Mouse (Mus musculus) embryonic facial prominence, embryonic 13.5 days (tissue): ENCODE results near the gene Olfr520. TPM values are rescaled to one million over a fixed set of nuclear protein-coding genes. Genes with fewer than 3 reads are reported as not detected.

Source experiments
- ATAC-seq: fragments of 200-750 bp; cut with Nextera tagmentation; 2 replicates; pipeline ENCODE4 v1.8.0; 2017; ENCODE audit warnings: low read depth; ENCODE audit not compliant: insufficient number of reproducible peaks, insufficient read depth, low FRiP score, low TSS enrichment
- H3K27ac ChIP-seq: fragments of 300-500 bp; sonication (generic); 2 replicates; pipeline ENCODE4 v1.5.1; 2015; ENCODE audit warnings: moderate library complexity, mild to moderate bottlenecking, inconsistent platforms
- H3K27me3 ChIP-seq: fragments of 300-500 bp; sonication (generic); 2 replicates; pipeline ENCODE4 v1.6.1; 2015; ENCODE audit warnings: mild to moderate bottlenecking, inconsistent platforms
- H3K36me3 ChIP-seq: fragments of 300-500 bp; sonication (generic); 2 replicates; pipeline ENCODE4 v1.6.1; 2015; ENCODE audit warnings: mild to moderate bottlenecking, inconsistent platforms
- H3K4me1 ChIP-seq: fragments of 300-500 bp; sonication (generic); 2 replicates; pipeline ENCODE4 v1.6.1; 2015; ENCODE audit warnings: inconsistent platforms
- H3K4me2 ChIP-seq: fragments of 300-500 bp; sonication (generic); 2 replicates; pipeline ENCODE4 v1.6.1; 2015; ENCODE audit warnings: moderate library complexity, mild to moderate bottlenecking, inconsistent platforms
- H3K4me3 ChIP-seq: fragments of 300-500 bp; sonication (generic); 2 replicates; pipeline ENCODE4 v1.5.1; 2015; ENCODE audit warnings: mild to moderate bottlenecking, inconsistent platforms
- H3K9ac ChIP-seq: fragments of 300-500 bp; sonication (generic); 2 replicates; pipeline ENCODE4 v1.6.1; 2015; ENCODE audit warnings: mild to moderate bottlenecking, inconsistent platforms
- H3K9me3 ChIP-seq: fragments of 300-500 bp; sonication (generic); 2 replicates; pipeline ENCODE4 v1.6.1; 2016; ENCODE audit warnings: inconsistent platforms
- WGBS: fragments of 180-500 bp; shearing (Covaris S2); methylation state at CpG from one replicate; pipeline ENCODE4 v1.1.7; 2015; ENCODE audit warnings: mixed read lengths; 5-methylcytosine and 5-hydroxymethylcytosine counted together
- polyA plus RNA-seq: library from polyadenylated mRNA; unstranded; fragments of >200 nt; fragmentation: Nextera tagmentation; extraction: Ambion mirVana; gene quantifications from 2 replicates; pipeline ENCODE4 v1.2.1, GENCODE M21; 2015

Olfr520 gene
- polyA plus RNA-seq, 1 experiment from 2014 or later, result not detected

DNA sequence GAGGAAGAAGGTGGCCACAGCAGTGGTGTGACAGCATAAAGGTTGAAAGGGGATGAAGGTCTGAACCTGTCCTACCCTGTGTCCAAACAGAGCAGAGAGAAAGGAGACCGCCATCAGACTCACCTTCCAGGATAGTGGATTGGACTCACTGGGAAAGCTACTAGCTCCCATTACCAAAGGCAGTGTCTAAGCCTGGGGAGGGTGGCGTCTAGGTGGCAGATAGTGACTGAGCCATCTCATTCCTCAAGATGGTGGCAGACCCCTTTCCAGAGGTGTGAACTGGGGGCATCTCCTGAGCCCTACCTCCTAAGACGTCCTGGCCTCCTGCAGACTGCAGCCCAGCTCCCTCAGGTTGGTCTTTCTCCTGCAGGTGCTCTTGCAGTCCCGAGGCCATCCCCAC lies 29.4 kb upstream of the Olfr520 start:
- 81% methylated on average over 4 of the region's 4 CpGs for WGBS
- peaks cover 8% of the 10 kb centered on the region; the same call in 1 of the 2 replicates for H3K4me1 ChIP-seq
- no peak overlapping the region for H3K4me2 ChIP-seq
- no peaks in the 10 kb centered on the region for H3K36me3 ChIP-seq
- no peaks in the 10 kb centered on the region for H3K27me3 ChIP-seq
- no peak overlapping the region for H3K9ac ChIP-seq
- H3K9me3 ChIP-seq, result no peaks in the 10 kb centered on the region
- no peak overlapping the region for H3K27ac ChIP-seq
- no peak for ATAC-seq
- H3K4me3 ChIP-seq, result no peak overlapping the region

DNA sequence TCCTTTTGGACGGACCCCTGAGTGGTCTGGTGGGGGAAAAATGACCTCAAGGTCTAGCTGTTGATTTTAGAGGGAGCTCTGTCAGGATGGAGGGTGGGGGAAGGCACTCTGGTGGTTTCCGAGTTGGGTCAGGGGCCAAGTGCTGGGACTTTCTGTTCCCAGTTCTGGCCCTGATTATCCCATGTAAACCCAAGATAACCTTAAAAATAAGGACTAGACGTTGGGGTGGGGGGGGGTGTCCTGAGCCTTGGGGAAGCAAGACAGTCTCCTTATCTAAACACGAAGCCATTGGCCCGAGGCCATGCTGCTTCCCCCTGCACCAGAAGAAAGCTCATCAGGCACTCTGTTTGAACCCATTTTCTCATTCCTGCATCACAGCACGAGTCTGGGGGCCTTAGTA lies 27.9 kb upstream of the Olfr520 start:
- no peaks in the 10 kb centered on the region for H3K36me3 ChIP-seq
- H3K4me2 ChIP-seq, result no peak overlapping the region
- H3K9me3 ChIP-seq, result no peaks in the 10 kb centered on the region
- no peak overlapping the region for H3K4me3 ChIP-seq
- WGBS, result 26% methylated on average over 6 of the region's 6 CpGs
- ATAC-seq, result no peak
- peaks cover 17% of the 10 kb centered on the region for H3K4me1 ChIP-seq
- no peak overlapping the region for H3K27ac ChIP-seq
- H3K27me3 ChIP-seq, result no peaks in the 10 kb centered on the region
- no peak overlapping the region for H3K9ac ChIP-seq

DNA sequence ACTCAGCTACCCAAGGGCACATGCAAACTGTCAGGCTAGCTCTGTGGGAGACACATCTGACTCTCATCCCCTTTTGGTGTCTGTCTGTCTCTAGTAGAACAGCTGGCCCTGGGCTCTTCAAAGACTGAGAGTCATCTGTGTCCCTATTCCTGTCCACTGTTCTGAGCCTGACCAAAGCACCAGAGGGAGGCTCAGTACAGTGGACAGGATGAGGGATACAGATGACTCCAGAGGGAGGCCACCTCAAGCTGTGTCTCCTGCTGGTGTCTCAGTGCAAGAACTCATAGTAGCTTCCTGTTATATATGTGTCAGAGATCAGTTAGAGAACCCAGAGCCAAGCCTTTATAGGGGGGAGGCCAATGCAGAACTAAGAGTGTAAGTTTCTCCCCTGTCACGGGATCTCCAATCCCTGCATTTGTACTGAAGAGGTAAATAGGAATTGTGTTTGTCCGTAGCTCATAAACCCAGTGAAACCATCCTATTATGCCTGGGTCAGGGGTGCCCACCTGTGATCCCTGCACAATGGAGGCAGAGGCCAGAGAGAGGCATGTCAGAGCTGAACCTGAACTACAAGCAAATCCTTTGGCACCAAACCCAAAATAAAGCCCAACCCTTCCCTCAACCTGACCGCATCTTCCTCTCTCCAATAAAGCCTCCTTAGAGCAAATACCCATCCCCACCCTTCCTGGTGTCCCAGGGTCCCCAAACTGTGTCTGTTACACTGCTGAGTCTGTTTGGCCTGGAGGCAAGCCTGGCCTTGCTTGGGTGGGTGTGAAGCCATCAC lies 25.1 kb upstream of the Olfr520 start:
- Histone ChIP-seq H3K27me3 (0 out of 2 replicates have a peak, but pooled peaks cover 4% of the 10 kb centered on the region), H3K4me1 (peaks cover 16% of the 10 kb centered on the region), H3K9me3 (no peaks in the 10 kb centered on the region), H3K36me3 (no peaks in the 10 kb centered on the region), H3K4me3 (no peak overlapping the region), H3K27ac (no peak overlapping the region), H3K9ac (no peak overlapping the region), H3K4me2 (no peak overlapping the region)
- no peak for ATAC-seq
- 81% methylated on average over 3 of the region's 3 CpGs for WGBS

GRCm38 (mm10) chr7:99706341-99707037 lies 23.6 kb upstream of the Olfr520 start:
- H3K36me3 ChIP-seq, result no peaks in the 10 kb centered on the region
- H3K27ac ChIP-seq, result peak overlapping the region; percentile 13; the same call in 1 of the 2 replicates
- no peaks in the 10 kb centered on the region for H3K9me3 ChIP-seq
- H3K4me1 ChIP-seq, result peaks cover 16% of the 10 kb centered on the region; the same call in 1 of the 2 replicates
- WGBS, result 51% methylated on average over 4 of the region's 4 CpGs
- no peak for ATAC-seq
- no peak overlapping the region for H3K4me2 ChIP-seq
- no peak overlapping the region for H3K9ac ChIP-seq
- 0 out of 2 replicates have a peak, but pooled peaks cover 4% of the 10 kb centered on the region for H3K27me3 ChIP-seq
- H3K4me3 ChIP-seq, result no peak overlapping the region

DNA sequence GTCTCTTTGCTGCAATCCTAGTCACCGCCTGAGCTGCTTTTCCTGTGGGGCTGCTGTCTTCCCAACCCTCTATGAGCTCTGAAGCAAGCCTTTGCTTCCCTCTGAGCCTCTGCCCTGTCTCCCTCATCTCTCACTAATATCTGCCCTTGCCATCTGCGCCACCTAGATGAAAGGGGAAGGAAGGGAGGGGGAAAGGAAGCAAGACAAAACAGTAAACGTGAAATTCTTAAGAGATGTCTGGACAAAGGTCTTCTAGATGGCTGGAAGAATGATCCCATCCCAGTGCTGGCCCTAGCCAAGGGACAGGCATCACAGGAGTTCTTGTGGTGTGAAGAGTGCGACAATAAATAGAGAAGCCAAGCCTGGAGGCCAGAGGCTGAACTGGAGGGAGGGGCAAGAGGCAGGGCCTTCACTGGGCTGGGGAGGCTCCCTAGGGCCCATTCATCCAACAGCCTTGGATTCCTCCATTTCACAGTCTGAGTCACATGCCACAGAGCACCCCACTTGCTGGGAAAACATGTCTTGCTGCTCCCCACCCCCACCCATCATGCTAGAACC lies 23.0 kb upstream of the Olfr520 start:
- H3K27me3 ChIP-seq, result 0 out of 2 replicates have a peak, but pooled peaks cover 4% of the 10 kb centered on the region
- H3K36me3 ChIP-seq, result no peaks in the 10 kb centered on the region
- H3K4me1 ChIP-seq, result peaks cover 16% of the 10 kb centered on the region; the same call in 1 of the 2 replicates
- H3K9ac ChIP-seq, result no peak overlapping the region
- no peak overlapping the region for H3K4me2 ChIP-seq
- 41% methylated on average over 4 of the region's 4 CpGs for WGBS
- H3K4me3 ChIP-seq, result no peak overlapping the region
- no peak for ATAC-seq
- H3K9me3 ChIP-seq, result no peaks in the 10 kb centered on the region
- H3K27ac ChIP-seq, result peak overlapping the region; percentile 13; the same call in 1 of the 2 replicates

GRCm38 (mm10) chr7:99707671-99708070 lies 22.4 kb upstream of the Olfr520 start:
- WGBS, result 77% methylated on average over 6 of the region's 6 CpGs
- no peak for ATAC-seq
- H3K4me3 ChIP-seq, result no peak overlapping the region
- 0 out of 2 replicates have a peak, but pooled peaks cover 4% of the 10 kb centered on the region for H3K27me3 ChIP-seq
- no peak overlapping the region for H3K27ac ChIP-seq
- H3K9me3 ChIP-seq, result no peaks in the 10 kb centered on the region
- no peaks in the 10 kb centered on the region for H3K36me3 ChIP-seq
- H3K4me1 ChIP-seq, result peaks cover 16% of the 10 kb centered on the region; the same call in 1 of the 2 replicates
- no peak overlapping the region for H3K9ac ChIP-seq
- no peak overlapping the region for H3K4me2 ChIP-seq

- Histone ChIP-seq H3K9me3 (no peaks in the 10 kb centered on the region), H3K4me1 (peaks cover 16% of the 10 kb centered on the region; the same call in 1 of the 2 replicates), H3K9ac (no peak overlapping the region), H3K27ac (no peak overlapping the region), H3K4me2 (no peak overlapping the region), H3K36me3 (no peaks in the 10 kb centered on the region), H3K4me3 (no peak overlapping the region), H3K27me3 (0 out of 2 replicates have a peak, but pooled peaks cover 4% of the 10 kb centered on the region)
- ATAC-seq, result no peak
- 60% methylated on average over 8 of the region's 8 CpGs for WGBS
Measured at GRCm38 (mm10) chr7:99708301-99708721, 21.8 kb upstream of the Olfr520 start.

DNA sequence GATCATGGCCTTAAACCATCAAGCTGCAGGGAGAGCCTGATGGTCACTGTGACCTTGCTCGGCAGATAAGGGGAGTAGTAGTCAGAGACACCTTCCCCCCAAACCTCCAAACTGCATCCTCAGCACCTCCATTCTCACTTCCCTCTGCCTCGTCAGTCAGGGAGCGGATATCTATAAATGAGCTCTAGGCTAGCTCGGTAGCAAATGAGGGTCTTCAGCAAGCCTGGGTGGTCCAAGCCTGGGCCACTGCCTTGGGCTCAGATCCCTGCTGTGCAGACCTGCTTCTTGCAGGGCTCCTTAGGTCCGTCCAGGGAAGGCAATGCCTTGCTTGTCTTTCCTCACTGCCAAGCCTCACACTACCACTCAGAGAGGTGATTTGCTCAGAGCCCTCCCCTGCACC lies 21.3 kb upstream of the Olfr520 start:
- H3K27ac ChIP-seq, result no peak overlapping the region
- ATAC-seq, result no peak
- H3K4me3 ChIP-seq, result no peak overlapping the region
- H3K27me3 ChIP-seq, result 0 out of 2 replicates have a peak, but pooled peaks cover 4% of the 10 kb centered on the region
- no peaks in the 10 kb centered on the region for H3K9me3 ChIP-seq
- WGBS, result 64% methylated on average over 5 of the region's 5 CpGs
- no peak overlapping the region for H3K4me2 ChIP-seq
- H3K9ac ChIP-seq, result no peak overlapping the region
- H3K36me3 ChIP-seq, result no peaks in the 10 kb centered on the region
- peaks cover 16% of the 10 kb centered on the region; the same call in 1 of the 2 replicates for H3K4me1 ChIP-seq

GRCm38 (mm10) chr7:99709992-99710391 lies 20.1 kb upstream of the Olfr520 start:
- Histone ChIP-seq H3K9me3 (no peaks in the 10 kb centered on the region), H3K4me3 (no peak overlapping the region), H3K36me3 (no peaks in the 10 kb centered on the region), H3K4me1 (peaks cover 16% of the 10 kb centered on the region; the same call in 1 of the 2 replicates), H3K4me2 (no peak overlapping the region), H3K27ac (no peak overlapping the region), H3K9ac (no peak overlapping the region), H3K27me3 (0 out of 2 replicates have a peak, but pooled peaks cover 4% of the 10 kb centered on the region)
- no peak for ATAC-seq
- 65% methylated on average over 7 of the region's 7 CpGs for WGBS

DNA sequence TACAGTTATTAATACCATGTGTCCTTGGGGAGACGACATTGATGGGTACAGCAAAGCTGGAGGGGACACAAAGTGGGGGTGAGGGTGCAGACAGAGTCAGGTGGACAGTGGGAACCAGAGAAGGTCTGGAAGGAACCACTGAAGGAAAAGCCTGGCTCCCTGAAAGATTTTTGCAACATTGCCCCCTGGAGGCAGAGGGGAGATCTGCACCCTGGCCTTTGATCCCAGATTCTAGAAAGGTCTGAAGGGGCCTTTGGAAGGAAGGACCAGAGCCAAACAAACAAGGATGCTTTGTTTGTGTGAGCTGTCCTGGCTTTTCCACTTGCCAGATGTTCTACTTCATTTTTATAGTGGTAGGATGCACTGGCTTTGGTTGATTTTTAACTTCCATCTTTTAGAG lies 19.6 kb upstream of the Olfr520 start:
- Histone ChIP-seq H3K4me2 (no peak overlapping the region), H3K9me3 (no peaks in the 10 kb centered on the region), H3K4me3 (no peak overlapping the region), H3K27ac (no peak overlapping the region), H3K4me1 (peaks cover 16% of the 10 kb centered on the region; the same call in 1 of the 2 replicates), H3K9ac (no peak overlapping the region), H3K27me3 (0 out of 2 replicates have a peak, but pooled peaks cover 4% of the 10 kb centered on the region), H3K36me3 (no peaks in the 10 kb centered on the region)
- ATAC-seq, result no peak
- 14% methylated on average over 1 of the region's 1 CpGs for WGBS

DNA sequence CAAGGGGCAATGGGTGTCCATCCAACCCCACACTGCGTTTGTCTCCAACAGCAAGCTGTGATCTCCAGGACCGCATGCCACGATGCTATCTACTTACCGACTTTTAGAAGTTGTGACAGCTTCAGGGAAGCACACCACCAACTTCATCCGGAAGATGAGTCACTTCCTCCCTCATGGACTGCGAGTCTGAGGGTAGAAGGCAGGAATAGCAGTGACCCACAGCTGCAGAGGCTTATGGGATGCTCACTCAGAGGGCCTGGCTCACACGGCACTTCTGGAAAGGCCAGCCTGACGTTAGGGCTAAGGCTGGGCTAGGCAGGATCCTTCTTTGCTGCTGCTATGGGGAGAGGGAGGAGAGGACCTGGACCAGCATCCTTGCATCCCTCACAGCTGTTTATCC lies 18.9 kb upstream of the Olfr520 start, which contains the start of gene Slco2b1:
Gene Slco2b1 (minus strand): TSS at position 175 of the 400 bp plus-strand sequence.
- no peak within 1 kb of the TSS for H3K9ac ChIP-seq
- no peak within 1 kb of the TSS for H3K4me3 ChIP-seq
- H3K4me2 ChIP-seq, result no peak within 1 kb of the TSS
- 0 out of 2 replicates have a peak, but pooled peaks cover 4% of the 10 kb centered on the region for H3K27me3 ChIP-seq
- no peak within 1 kb of the TSS for H3K27ac ChIP-seq
- no peak for ATAC-seq
- 79% methylated on average over 8 of the region's 8 CpGs for WGBS
- H3K36me3 ChIP-seq, result no peaks in the 10 kb centered on the region
- H3K4me1 ChIP-seq, result peaks cover 16% of the 10 kb centered on the region; the same call in 1 of the 2 replicates
- no peaks in the 10 kb centered on the region for H3K9me3 ChIP-seq
